Mouse (Mus musculus) heart, postnatal 0 days (tissue): ENCODE data around the gene Abhd16a.

Experiments
- CTCF ChIP-seq: IDR thresholded peaks from 2 replicates; pipeline ENCODE4 v1.5.1; 2016; ENCODE audit warnings: antibody characterized with exemption, control low read depth, low read depth
- EP300 ChIP-seq: IDR thresholded peaks from 2 replicates; pipeline ENCODE4 v1.6.1; 2016; ENCODE audit warnings: antibody characterized with exemption, low read depth

DNA sequence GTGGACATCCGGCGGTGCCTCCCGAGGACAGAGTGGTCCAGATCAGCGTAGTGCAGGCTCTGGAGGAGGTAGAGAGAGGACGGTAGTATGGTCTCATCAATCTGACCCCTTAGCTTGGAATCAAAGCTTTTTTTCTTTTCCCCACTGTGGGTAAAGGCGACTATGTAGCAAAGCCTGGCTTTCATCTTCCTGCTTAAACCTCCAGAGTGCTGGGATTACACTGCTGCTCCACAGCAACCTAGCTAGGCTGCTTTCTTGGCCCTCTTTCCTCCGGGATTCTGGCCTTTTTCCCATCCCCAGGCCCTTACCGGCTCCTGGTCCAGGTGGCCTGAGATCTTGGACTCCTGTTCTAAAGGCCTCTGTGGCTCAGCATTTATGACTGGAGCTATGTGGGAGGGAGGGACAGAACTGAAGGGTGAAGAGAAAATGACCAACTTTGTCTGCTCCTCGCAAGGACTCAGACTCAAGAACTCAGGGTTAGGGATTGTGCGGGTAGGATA lies 24.6 kb upstream of the Abhd16a start:
- TF ChIP-seq CTCF (no peak), EP300 (no peak)
